Mouse (Mus musculus): Measurements from ENCODE around the gene Iffo2. TPM values are rescaled to one million over a fixed set of nuclear protein-coding genes. Genes with fewer than 3 reads are reported as not detected.
"Not testable (repeated sequence)": the region's sequence is repeated elsewhere in the genome, so short reads cannot be mapped to it uniquely, and the experiment has no call there.

Gene Iffo2
- total RNA-seq (2021) = 10 to 100 TPM; 17.5 to 17.8 TPM
- long read RNA-seq, experiment 1 = 0 reads
- long read RNA-seq, experiment 2, partial matches to known transcripts = 0 of 1 reads
- long read RNA-seq, experiment 2, other reads (novel, unspliced or antisense) = 1 of 1 reads

- not testable (repeated sequence) for DNase-seq (ENCODE audit: low spot score in 2 of 2)
Observed at GRCm38 (mm10) chr4:139530248-139530647, at the start of gene Iffo2. Iffo2 (plus strand) TSS chr4:139530548.

GRCm38 (mm10) chr4:139481400-139481799 is 48.9 kb upstream of the Iffo2 start:
- no peak for DNase-seq (ENCODE audit: low spot score in 2 of 2)

- DNase-seq (ENCODE audit: low spot score in 2 of 2) = no peak
Observed at GRCm38 (mm10) chr4:139483461-139484105, 46.8 kb upstream of the Iffo2 start.

DNA sequence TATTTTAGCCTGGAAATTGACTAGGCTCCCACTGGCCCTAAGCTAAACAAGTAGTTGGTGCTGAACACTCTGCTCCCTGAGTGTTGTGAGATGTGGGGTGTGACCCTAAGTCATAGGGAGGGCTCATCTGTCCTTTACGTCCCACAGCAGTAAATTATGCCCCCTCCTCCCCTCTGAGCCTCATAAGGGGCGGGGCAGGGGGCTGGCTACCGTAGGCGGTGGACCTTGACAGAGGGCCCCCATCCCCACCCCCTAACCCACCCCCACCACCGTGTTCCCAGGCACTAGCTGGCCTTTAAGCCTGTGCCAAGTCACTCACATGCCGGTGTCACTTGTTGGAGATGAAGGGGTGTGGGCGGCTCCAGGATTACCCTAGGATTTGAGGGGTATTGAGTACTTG is 45.9 kb upstream of the Iffo2 start:
- no peak for DNase-seq (ENCODE audit: low spot score in 2 of 2)

DNA sequence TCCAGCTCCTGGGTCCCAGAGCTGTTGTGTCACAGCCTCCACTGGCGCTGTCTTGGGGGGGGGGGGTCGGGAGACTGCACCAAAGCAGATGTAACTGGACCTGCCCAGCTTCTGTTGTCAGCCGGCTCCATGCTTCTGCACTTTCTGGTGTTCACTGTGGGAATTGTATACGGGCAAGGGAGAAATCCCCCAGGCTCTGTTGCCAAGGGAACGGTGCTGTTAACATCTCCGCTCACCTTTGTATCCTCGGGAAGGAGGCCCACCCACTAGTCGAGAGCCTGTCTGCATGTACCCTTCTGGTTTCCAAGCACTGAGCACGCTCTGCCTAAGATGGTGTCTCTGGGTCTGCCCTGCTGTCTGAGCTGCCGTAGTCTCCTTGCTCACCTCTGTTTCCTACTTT is 43.3 kb upstream of the Iffo2 start:
- no peak for DNase-seq (ENCODE audit: low spot score in 2 of 2)

DNA sequence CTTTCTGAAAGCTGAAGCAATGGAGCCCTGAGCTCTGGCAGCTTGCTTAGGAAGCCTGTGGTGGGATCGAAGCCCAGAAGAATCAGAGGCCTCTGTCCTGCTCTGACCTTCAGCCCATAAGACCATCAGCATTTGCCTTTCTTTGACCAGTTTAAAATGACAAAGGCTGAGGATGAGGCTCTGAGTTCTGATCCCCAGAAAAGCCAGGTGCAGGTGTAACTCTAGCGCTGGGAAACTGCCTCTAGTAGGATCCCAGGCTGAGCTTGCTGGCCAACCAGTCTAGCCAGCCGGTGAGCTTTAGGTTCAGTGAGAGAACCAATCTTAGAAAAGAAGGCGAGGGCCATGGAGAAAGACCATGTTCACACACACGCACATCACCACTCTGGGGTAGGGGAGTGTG is 42.0 kb upstream of the Iffo2 start:
- DNase-seq (ENCODE audit: low spot score in 2 of 2) = no peak

GRCm38 (mm10) chr4:139489946-139490345 is 40.4 kb upstream of the Iffo2 start:
- DNase-seq (ENCODE audit: low spot score in 2 of 2) = peak; percentile 43 to 57

DNA sequence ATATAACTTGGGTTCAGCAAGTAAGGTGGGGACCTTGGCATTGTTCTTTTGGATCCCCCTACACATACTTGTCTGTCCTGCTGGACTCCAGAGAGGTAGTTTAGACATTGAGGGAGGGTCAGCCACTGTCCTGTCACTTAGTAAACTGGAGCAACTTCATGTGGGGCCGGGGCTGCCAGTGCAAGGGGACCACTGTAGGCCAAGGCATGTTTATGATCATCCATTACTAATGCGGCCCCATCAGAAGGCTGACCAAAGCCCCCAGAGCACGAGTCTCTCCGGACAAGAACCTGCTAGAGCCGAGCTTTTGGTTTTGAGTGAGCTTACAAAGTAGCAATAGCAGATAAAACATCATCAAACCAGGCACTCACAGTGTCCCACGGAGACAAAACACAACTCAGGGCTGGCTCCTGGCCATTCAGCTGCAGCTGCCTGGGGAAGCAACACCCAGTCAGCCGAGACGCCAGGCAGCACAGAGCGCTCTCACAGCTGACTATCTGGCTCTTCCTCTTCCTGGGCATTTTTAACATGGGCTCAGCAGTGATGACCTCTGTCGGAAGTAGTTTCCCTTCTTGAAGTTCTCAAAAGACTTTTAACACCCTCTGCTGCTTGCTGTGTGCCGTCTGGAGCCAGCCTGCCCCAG is 39.8 kb upstream of the Iffo2 start:
- DNase-seq (ENCODE audit: low spot score in 2 of 2) = peak; percentile 67 to 69

DNA sequence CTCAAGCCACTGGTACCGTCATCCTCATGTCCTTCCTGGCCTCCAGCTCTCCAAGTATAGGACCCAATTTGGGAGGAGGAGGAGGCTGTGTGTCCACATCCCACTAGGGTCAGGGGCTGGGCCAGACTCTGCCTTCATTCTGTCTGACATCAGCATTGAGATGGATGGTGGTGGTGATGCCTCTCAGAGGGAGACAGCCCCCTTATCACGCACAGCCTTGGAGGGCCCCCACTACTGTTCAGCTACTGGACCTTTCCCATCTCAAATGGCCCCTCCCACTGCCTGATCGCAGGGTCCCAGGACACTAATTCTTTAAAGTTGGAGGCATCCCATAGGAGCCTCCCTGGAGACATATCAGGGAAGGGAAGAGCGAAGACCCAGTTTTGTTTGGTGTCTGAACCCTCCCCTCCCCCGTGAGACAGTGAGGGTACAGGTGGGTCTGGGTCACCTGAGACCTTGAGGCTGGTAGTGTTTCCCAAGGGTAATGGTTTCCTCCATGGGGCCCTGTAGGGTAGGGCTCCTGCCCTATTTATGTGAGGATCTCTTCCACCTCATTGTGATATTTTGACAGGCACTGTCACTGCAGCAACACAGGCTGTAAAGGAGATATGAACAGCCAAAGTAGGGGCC is 38.7 kb upstream of the Iffo2 start:
- DNase-seq (ENCODE audit: low spot score in 2 of 2) = no peak

DNA sequence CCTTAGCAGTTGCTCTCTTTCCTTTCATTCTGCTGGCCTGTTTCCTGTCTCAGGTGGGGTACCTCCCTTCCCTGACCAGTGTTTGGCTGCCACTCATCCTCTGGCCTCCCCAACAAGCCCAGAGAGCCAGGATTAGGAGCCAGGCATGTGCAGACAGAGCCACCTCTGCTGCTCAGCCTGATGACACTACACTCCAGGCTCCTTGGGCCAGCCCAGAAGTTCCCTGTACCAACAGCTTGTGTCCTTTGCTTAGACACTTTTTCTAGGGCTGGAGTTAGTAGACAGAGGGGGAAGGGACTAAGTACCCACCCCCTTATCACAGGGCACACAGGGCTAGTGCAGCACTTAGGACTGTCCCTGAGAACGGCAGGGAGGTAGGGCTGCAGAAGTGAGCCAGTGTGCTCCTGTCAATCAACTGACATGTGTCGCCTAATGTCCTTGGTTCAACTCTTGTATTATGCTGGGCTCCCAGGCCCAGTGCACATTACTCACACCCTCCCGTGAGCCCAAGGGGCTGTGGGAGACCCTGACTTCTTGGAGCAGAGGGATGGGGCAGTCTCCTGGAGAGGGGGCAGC is 38.0 kb upstream of the Iffo2 start:
- no peak for DNase-seq (ENCODE audit: low spot score in 2 of 2)

DNA sequence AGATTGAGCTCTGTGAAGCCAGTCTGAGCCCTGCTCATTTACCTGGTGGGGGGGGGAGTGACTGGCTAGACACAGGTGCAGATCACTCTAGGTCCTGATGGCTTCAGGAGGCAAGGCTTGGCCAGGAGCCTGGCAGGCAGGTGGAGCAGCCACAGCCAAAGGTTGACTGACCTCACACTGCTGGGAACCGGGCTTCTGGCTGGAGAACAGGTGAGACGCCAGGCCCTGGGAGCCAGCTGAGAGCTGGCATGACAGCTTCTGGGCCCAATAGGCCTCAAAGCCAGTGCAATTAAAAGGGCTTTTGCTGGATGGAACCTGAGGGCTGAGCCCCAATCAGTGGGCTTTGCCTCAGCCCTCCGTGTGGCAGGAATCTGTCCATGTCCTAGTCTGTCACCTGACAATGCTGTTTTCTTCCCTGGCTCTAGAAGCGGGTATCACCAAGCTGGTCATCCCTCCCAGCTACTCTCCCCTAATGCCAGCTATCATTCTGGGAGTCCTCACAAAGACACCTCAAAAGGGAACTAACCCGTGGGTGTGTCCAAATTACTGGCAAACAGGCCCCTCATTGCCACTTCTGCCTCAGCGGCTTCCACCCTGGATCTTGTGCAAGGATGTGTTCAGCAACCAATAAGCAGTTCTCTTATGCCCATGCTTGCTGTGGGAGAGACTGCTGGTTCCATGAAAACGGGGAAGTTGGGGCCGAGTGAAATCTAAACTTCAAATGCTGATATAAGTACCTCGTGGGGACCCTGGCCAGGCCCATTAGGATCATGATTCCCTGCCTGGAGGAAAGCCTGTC is 36.9 kb upstream of the Iffo2 start:
- no peak for DNase-seq (ENCODE audit: low spot score in 2 of 2)

GRCm38 (mm10) chr4:139500814-139501213 is 29.5 kb upstream of the Iffo2 start:
- DNase-seq (ENCODE audit: low spot score in 2 of 2) = peak; percentile 47 to 58

DNA sequence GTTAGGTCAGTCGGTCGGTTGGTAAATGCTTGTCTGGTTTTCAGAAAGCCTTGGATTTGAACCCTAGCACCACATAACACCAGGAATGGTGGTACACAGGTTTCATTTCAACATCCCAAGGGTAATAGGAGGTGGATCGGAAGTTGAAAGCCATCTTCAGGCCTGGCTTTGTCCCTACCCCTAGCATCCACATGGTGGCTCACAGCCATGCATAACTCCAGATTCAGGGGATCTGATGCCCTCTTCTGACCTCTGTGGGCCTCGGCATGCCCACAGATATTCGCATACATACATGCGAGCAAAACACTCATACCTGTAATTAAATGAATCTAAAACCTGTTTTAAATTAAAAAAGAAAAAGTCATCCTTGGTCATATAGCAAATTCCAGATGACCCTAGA is 28.6 kb upstream of the Iffo2 start:
- DNase-seq (ENCODE audit: low spot score in 2 of 2) = no peak

DNA sequence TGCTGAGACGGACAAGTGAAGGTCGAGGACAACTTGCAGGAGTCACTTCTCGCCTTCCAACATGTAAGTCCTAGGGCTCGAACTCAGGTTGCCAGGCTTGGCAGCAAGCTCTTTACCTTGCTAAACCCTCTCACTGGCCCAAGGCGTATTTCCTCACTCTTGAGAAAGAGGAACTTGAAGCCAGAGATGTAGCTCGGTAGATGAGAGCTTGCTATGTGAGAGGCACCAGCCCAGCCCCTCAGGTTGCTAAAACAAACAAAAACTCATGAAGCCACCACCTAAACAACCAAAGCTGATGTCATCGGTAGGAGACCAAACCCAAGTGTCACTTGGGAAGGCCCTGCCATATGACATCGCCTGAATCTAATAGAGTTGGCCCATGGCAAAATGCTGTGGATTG is 26.4 kb upstream of the Iffo2 start:
- DNase-seq (ENCODE audit: low spot score in 2 of 2) = no peak

GRCm38 (mm10) chr4:139505716-139506115 is 24.6 kb upstream of the Iffo2 start:
- no peak for DNase-seq (ENCODE audit: low spot score in 2 of 2)

- no peak for DNase-seq (ENCODE audit: low spot score in 2 of 2)
Observed at GRCm38 (mm10) chr4:139506727-139507126, 23.6 kb upstream of the Iffo2 start.

- DNase-seq (ENCODE audit: low spot score in 2 of 2) = no peak
Observed at GRCm38 (mm10) chr4:139509069-139509468, 21.3 kb upstream of the Iffo2 start.

GRCm38 (mm10) chr4:139511557-139511956 is 18.8 kb upstream of the Iffo2 start:
- DNase-seq (ENCODE audit: low spot score in 2 of 2) = no peak

DNA sequence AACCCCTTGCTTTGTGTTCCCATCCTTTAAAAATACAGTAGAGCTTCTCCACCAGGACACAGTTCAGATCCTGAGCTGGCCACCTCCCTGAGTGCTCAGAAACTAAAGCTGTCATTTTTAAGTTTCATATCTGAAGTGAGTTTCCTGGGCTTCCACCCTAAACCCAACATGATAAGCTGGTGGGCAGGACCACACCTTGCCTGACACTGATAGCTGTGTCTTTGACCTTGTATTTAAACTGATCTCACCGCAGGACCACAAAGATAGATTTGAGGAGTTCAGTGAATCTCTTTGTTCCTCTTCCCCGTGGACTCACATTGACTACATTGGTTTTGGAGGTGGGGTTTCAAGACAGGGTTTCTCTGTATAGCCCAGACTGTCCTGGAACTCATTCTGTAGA is 17.4 kb upstream of the Iffo2 start:
- no peak for DNase-seq (ENCODE audit: low spot score in 2 of 2)

DNA sequence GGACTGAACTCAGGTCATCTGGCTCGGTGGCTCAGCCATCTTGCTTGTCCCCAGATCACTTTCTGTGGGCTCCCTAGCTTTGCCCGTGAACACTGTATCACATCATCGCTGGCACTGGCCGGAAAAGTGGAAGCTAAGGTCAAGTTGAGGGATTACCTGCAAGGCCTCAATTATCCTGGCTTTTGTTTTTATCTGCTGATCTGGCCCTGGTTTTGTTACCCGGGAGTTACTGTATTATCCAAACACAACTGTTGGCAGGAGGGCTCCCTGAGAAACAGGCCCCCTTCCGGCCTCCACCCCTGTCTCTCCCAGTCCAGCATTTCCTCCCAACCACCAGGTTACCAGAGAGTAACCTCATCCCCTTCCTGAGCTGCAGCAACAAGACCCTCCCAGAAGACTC is 11.1 kb upstream of the Iffo2 start:
- no peak for DNase-seq (ENCODE audit: low spot score in 2 of 2)

DNA sequence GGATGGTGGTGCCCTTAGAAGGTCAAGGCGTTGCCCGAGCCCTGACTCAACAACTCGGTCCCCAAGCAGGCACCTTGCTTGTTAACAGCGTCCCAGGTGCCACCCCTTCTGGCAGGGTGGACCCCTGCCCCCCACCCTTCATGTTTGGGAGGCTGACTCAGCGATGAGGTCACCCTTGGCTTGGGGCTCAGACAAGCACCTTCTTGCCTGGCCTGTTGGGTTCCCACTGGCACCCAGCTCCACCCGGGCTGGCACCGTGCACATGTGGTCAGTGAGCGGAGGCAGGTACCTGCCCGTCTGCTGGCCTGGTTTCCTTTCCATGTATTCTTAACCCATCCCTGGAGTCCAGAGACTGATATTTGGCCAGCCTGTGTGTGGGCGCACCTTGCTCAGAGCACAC is 8.4 kb upstream of the Iffo2 start:
- DNase-seq (ENCODE audit: low spot score in 2 of 2) = no peak

All from layer of hippocampus, postnatal 14 days (tissue).